Mouse (Mus musculus) embryonic facial prominence, embryonic 12.5 days (tissue): ENCODE results near the gene Casz1. TPM values are rescaled to one million over a fixed set of nuclear protein-coding genes. Genes with fewer than 3 reads are reported as not detected.

ENCODE experiments used
- ATAC-seq: fragments of 200-750 bp; cut with Nextera tagmentation; 2 replicates; pipeline ENCODE4 v1.8.0; 2017; ENCODE audit not compliant: insufficient number of reproducible peaks, insufficient read depth, low FRiP score, low TSS enrichment
- H3K27ac ChIP-seq: fragments of 300-500 bp; sonication (generic); 2 replicates; pipeline ENCODE4 v1.5.1; 2016; ENCODE audit warnings: mild to moderate bottlenecking
- H3K27me3 ChIP-seq: fragments of 300-500 bp; sonication (generic); 2 replicates; pipeline ENCODE4 v1.6.1; 2016; ENCODE audit warnings: mild to moderate bottlenecking, moderate library complexity
- H3K36me3 ChIP-seq: fragments of 300-500 bp; sonication (generic); 2 replicates; pipeline ENCODE4 v1.6.1; 2016; ENCODE audit warnings: mild to moderate bottlenecking
- H3K4me1 ChIP-seq: fragments of 300-500 bp; sonication (generic); 2 replicates; pipeline ENCODE4 v1.6.1; 2016
- H3K4me2 ChIP-seq: fragments of 300-500 bp; sonication (generic); replicated peaks from 2 replicates; pipeline ENCODE4 v1.6.1; 2016; ENCODE audit warnings: mild to moderate bottlenecking, moderate library complexity
- H3K4me3 ChIP-seq: fragments of 300-500 bp; sonication (generic); 2 replicates; pipeline ENCODE4 v1.5.1; 2016; ENCODE audit warnings: mild to moderate bottlenecking
- H3K9ac ChIP-seq: fragments of 300-500 bp; sonication (generic); 2 replicates; pipeline ENCODE4 v1.6.1; 2016; ENCODE audit warnings: mild to moderate bottlenecking, moderate library complexity
- H3K9me3 ChIP-seq: fragments of 300-500 bp; sonication (generic); 2 replicates; pipeline ENCODE4 v1.6.1; 2016; ENCODE audit warnings: mild to moderate bottlenecking, moderate library complexity
- WGBS: fragments of 180-500 bp; shearing (Covaris S2); methylation state at CpG from one replicate; pipeline ENCODE4 v1.1.7; 2016; 5-methylcytosine and 5-hydroxymethylcytosine counted together
- polyA plus RNA-seq: library from polyadenylated mRNA; unstranded; fragments of >200 nt; fragmentation: Nextera tagmentation; extraction: Ambion mirVana; gene quantifications from 2 replicates; pipeline ENCODE4 v1.2.1, GENCODE M21; 2016

The Casz1 gene
- polyA plus RNA-seq, 1 experiment from 2014 or later: 4.6 TPM

DNA sequence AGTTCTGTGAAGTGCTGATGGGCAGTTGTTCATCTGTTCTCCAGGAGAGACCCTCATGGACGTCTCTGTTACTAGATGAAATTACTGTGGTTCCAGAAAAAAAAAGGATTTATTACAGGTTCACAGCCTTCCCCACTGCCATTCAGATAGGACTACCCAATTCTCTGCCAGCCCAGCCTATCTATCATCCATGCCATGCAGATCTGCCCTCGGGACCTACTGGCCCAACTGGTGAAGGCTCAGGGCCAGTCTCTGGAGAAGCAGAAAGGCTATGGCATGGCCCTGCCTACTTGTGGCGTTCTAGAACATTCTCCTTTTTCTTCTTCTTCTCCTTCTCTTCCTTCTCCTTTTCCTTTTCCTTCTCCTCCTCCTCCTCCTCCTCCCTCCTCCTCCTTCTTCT is 75.4 kb downstream of the Casz1 start:
- H3K36me3 ChIP-seq: no peaks in the 10 kb centered on the region
- ATAC-seq: no peak
- no peak overlapping the region for H3K27ac ChIP-seq
- H3K4me3 ChIP-seq: no peak overlapping the region
- H3K9ac ChIP-seq: no peak overlapping the region
- peaks cover 15% of the 10 kb centered on the region for H3K4me1 ChIP-seq
- 83% methylated on average over 3 of the region's 3 CpGs for WGBS
- H3K4me2 ChIP-seq: no peak overlapping the region
- peaks cover 96% of the 10 kb centered on the region for H3K27me3 ChIP-seq
- H3K9me3 ChIP-seq: no peaks in the 10 kb centered on the region

DNA sequence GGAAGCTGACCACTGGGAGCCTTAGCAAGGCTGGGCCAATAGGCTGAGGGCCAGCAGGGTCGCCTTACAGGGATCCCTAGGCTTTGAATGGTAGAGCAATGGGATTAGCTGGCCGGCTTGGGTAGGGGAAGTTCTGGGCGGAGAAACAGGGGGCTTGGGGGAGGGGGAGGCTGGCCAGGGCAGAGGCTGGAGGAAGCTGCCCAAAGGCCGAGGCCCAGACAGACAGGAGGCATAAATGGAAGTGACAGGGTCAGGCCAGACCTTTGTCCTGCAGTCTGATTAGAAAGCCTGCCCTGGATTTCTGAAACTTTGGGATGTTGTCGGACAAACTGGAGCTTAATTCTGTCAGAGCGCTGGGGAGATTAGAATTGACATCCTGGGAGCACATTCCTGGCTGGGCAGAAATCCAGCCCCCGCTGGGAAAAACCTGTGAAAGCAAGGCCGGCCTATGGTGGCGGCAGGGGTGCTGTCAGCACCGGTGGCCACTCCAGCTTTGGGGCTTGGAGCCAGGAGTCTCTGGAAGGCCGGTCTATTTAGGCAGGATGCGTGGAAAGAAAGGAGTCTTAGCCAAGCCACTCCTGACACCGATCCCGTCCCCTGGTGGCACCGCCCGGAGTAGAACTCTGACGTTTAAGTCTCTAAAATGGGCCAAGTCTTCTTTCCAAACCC is 76.9 kb downstream of the Casz1 start:
- Histone ChIP-seq H3K4me2 (no peak overlapping the region), H3K9me3 (no peaks in the 10 kb centered on the region), H3K27me3 (peaks cover 97% of the 10 kb centered on the region), H3K36me3 (no peaks in the 10 kb centered on the region), H3K9ac (no peak overlapping the region), H3K4me1 (peaks cover 26% of the 10 kb centered on the region), H3K4me3 (no peak overlapping the region), H3K27ac (no peak overlapping the region)
- 18% methylated on average over 17 of the region's 17 CpGs for WGBS
- peak; percentile 50 for ATAC-seq

DNA sequence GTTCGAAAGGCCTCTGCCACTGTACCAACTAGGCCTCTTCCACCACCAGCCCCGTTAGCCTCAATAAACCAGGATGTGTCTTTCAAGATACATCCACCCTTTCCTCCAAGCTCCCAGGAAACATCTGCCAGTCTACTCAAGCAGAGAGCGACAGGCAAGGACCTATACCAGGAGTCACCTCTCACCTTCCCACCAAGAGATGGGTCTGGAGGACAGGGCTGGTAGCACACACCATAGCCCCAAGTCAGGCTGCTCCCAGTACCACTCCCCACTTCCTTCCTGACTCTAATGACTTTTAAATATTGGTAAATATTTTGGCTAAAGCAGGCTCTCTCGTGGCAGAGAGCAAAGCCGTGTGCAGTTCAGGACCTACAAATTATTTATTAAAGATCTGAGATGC is 77.6 kb downstream of the Casz1 start:
- Histone ChIP-seq H3K27me3 (peaks cover 95% of the 10 kb centered on the region), H3K9me3 (no peaks in the 10 kb centered on the region), H3K9ac (no peak overlapping the region), H3K4me3 (no peak overlapping the region), H3K4me1 (peaks cover 26% of the 10 kb centered on the region), H3K4me2 (no peak overlapping the region), H3K27ac (no peak overlapping the region), H3K36me3 (no peaks in the 10 kb centered on the region)
- WGBS: 63% methylated on average over 5 of the region's 5 CpGs
- no peak for ATAC-seq

DNA sequence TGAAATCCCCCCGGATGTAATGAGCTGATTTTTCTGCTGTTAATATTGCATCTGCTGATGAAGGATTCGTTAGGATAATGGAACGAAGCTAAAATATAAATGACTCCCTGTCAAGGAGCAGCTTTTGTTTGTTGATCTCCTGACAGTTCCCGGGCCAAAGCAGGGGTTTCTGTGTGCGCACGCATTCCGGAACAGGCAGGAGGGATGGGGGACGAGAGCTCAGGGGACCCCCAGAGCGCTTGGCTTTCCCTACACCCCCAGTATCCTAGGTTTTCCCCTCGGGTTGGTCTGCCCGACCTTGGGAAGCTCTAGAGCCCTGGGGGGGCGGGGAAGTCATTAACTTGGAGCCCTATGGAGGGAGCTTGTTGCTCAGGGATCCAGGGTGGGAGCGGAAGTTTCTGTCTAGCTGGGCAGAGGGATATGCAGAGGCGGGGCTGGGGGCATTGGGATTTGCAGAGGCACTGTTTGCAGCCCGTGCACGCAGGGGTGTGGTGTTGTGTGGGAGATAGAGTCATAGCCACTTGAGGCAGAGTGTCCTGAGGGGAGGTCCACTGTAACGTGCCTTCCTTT is 78.2 kb downstream of the Casz1 start:
- no peak for ATAC-seq
- Histone ChIP-seq H3K9me3 (no peaks in the 10 kb centered on the region), H3K9ac (no peak overlapping the region), H3K4me2 (peak overlapping the region; percentile 25), H3K27ac (no peak overlapping the region), H3K4me3 (no peak overlapping the region), H3K4me1 (peaks cover 26% of the 10 kb centered on the region), H3K36me3 (no peaks in the 10 kb centered on the region), H3K27me3 (peaks cover 95% of the 10 kb centered on the region)
- 18% methylated on average over 17 of the region's 17 CpGs for WGBS

DNA sequence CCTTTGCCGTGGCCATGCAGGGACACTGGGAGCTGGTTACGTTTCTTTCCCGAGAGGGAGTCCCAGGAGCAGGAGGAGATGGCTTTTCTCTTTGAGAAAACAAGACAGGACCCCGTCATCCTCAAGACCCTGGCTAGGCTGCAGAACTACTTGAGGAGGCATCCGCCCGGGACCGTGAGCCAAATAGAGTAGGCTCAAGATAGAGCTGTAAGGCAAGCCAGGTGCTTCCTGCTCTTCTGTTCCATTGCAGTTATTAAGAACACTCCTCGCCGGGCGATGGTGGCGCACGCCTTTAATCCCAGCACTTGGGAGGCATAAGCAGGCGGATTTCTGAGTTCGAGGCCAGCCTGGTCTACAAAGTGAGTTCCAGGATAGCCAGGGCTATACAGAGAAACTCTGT is 80.4 kb downstream of the Casz1 start:
- H3K4me2 ChIP-seq: no peak overlapping the region
- WGBS: 75% methylated on average over 14 of the region's 14 CpGs
- H3K27me3 ChIP-seq: peaks cover 95% of the 10 kb centered on the region
- no peak for ATAC-seq
- no peak overlapping the region for H3K9ac ChIP-seq
- H3K27ac ChIP-seq: no peak overlapping the region
- H3K4me1 ChIP-seq: peaks cover 26% of the 10 kb centered on the region
- no peaks in the 10 kb centered on the region for H3K36me3 ChIP-seq
- H3K9me3 ChIP-seq: no peaks in the 10 kb centered on the region
- no peak overlapping the region for H3K4me3 ChIP-seq

DNA sequence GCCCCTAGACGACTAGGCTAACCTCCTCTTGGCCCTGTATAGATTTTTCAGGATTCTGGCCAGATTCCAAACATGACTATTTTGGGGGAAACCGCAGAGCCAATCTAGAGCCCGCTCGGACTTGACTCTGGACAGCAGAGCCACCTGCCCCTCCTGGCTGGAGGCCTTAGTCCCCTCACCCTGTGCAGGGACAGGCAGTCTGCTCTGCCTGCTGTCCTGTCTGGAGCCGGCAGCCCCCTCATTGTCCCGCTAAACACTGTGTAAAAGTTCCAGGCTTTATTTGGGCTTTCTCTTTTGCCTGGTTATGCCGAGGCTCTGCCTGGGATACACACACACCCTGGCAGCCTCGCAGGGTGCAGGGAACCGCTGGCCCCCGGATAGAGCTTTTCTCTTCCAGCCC is 81.2 kb downstream of the Casz1 start:
- no peak overlapping the region for H3K27ac ChIP-seq
- H3K4me3 ChIP-seq: no peak overlapping the region
- no peaks in the 10 kb centered on the region for H3K36me3 ChIP-seq
- 39% methylated on average over 10 of the region's 10 CpGs for WGBS
- ATAC-seq: no peak
- peaks cover 26% of the 10 kb centered on the region for H3K4me1 ChIP-seq
- H3K9me3 ChIP-seq: no peaks in the 10 kb centered on the region
- peaks cover 95% of the 10 kb centered on the region for H3K27me3 ChIP-seq
- no peak overlapping the region for H3K9ac ChIP-seq
- no peak overlapping the region for H3K4me2 ChIP-seq

DNA sequence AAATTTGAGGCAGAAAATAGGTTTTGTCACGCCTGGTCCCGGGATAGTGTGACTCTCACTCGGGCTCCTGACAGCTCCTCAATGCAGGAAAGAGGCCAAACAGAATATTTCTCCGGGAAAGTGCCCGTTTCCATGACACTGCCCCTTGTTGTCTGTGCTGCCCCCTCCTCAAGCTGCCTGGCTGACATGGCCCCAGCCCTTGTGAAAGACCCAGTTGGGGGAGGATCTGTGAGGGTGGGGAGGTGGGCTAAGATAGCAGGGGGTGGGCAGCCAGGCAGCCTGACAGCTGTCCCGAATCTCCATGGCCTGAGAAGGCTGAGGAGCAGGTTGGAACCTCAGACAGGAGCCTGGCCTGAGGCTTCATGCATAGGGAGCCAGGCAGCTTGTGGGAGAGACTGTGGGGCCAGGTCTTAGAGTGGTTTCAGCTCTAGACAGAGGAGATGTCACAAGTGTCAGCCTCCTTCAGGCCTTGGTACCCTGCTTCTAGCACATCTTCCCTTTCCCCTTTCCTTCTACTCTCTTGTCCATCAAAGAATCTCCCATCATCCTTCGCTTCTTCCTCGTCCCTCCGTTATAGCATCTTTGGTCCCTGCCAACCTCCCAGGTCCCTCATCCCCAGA is 81.8 kb downstream of the Casz1 start:
- H3K4me1 ChIP-seq: peaks cover 22% of the 10 kb centered on the region
- H3K4me3 ChIP-seq: no peak overlapping the region
- peaks cover 94% of the 10 kb centered on the region for H3K27me3 ChIP-seq
- ATAC-seq: no peak
- H3K4me2 ChIP-seq: no peak overlapping the region
- no peak overlapping the region for H3K27ac ChIP-seq
- 34% methylated on average over 9 of the region's 9 CpGs for WGBS
- H3K36me3 ChIP-seq: no peaks in the 10 kb centered on the region
- H3K9ac ChIP-seq: no peak overlapping the region
- no peaks in the 10 kb centered on the region for H3K9me3 ChIP-seq

DNA sequence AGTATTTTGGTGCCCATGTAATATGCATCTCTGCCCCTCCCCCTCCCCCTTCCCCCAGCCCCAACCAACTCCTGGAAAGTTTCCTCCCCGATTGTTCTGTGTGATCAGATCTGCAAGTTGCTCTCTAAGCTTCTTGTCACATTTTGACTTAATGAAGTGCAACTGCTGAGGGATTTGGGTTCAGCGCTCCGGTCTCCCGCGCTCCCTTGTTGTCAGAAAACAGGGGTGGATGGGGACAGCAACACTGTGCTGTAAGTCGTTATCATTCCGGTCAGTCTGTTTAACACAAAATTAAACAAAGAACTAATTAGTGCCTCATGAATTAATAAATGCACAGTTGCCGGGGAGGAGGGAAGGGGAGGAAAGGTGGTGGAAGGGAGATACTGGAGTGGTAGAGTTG is 84.0 kb downstream of the Casz1 start:
- Histone ChIP-seq H3K27me3 (peaks cover 94% of the 10 kb centered on the region), H3K4me1 (peaks cover 22% of the 10 kb centered on the region), H3K36me3 (no peaks in the 10 kb centered on the region), H3K4me2 (no peak overlapping the region), H3K9ac (no peak overlapping the region), H3K4me3 (no peak overlapping the region), H3K27ac (no peak overlapping the region), H3K9me3 (no peaks in the 10 kb centered on the region)
- WGBS: 48% methylated on average over 8 of the region's 8 CpGs
- ATAC-seq: no peak

DNA sequence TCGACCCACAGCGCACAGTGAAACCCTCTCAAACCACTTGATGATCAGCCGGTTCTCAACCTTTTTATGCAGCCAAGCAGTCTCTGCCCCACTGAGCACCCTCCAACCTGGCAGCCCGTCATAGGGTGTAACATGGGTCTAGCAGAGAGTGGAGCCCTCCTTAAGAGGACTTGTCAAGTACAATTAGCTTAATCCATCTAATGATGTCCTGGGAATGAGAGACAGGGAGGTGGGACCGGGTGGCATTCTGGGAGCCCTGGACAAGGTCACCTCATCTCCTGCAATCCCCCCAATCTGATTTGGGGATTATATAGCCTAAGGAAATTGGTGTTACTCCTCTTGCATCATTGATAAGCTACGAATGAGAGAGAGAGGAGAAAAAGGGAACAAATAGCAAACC is 84.8 kb downstream of the Casz1 start:
- H3K27me3 ChIP-seq: peaks cover 94% of the 10 kb centered on the region
- H3K9me3 ChIP-seq: no peaks in the 10 kb centered on the region
- no peak for ATAC-seq
- H3K4me2 ChIP-seq: no peak overlapping the region
- no peak overlapping the region for H3K27ac ChIP-seq
- peaks cover 24% of the 10 kb centered on the region for H3K4me1 ChIP-seq
- WGBS: 76% methylated on average over 6 of the region's 6 CpGs
- H3K36me3 ChIP-seq: no peaks in the 10 kb centered on the region
- H3K4me3 ChIP-seq: no peak overlapping the region
- no peak overlapping the region for H3K9ac ChIP-seq

DNA sequence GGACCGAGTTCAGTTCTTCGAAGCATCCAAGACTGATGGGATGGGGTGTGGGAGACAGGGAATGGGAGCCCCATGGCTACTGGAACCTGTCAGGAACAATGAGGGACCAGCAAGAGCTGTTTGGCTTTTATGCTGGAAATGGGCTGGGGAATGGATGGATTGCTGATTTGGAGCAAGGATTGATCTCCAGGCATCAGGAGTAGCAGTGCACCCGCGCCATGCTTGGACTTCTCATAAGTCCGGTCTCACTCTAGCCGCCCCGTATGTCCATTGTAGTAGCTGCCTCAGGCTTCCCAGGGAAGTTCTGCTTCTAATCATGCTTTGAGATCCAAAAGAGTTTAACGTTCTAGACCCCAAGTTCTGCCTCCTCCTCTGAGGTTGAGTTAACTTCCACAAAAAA is 86.2 kb downstream of the Casz1 start:
- Histone ChIP-seq H3K4me3 (peak overlapping the region; percentile 27), H3K27ac (no peak overlapping the region), H3K9me3 (no peaks in the 10 kb centered on the region), H3K9ac (no peak overlapping the region), H3K4me2 (peak overlapping the region; percentile 58; the same call in 1 of the 2 replicates), H3K36me3 (no peaks in the 10 kb centered on the region), H3K27me3 (peaks cover 94% of the 10 kb centered on the region), H3K4me1 (peaks cover 20% of the 10 kb centered on the region)
- ATAC-seq: no peak
- 55% methylated on average over 8 of the region's 8 CpGs for WGBS

DNA sequence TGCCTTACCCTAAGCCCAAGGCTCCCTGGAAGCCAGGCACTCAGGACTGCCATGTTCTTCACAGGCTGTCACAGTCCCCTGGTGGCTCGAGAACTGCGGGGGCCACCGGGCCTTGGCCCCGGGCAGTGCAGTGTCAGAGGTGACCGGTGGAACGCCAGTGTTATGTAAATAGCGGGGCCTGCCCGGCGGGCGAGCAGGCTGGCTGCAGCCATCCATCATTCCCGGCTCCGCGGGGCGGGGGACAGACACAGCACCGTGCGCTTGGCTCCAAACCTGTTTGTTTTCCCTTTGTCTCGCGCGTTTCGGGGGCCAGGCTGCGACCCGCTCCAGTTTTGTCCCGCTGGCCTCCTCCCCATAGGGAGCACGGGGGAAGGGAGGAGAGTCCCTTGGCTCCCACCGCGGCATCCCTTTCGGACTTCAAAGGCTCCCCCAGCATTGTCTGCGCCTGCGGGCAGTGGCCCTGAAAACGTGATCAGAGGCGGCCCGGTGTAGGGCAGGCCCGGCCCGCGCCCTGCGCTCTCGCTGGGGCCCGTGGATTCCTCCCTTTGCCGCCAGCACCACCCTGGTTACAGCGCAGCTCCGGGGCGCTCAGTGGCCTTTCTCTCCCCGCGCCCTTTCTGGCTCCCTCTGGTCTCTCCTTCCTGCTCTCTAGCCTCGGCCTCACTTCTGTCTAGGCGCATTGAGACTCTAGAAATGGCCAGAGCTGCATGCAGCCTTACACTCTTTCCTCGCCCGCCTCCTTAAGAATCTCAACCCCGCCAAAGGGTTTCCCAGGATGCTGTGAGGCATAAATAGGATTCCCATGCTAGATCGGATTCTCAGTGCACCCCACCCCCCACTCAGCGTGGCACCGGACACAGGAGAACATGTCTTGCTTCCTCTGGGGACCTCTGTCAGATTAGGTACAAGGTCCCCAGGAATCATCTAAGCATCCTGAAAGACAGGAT is 86.9 kb downstream of the Casz1 start:
- Histone ChIP-seq H3K27me3 (peaks cover 95% of the 10 kb centered on the region), H3K27ac (peak overlapping the region; percentile 48; the same call in 1 of the 2 replicates), H3K36me3 (no peaks in the 10 kb centered on the region), H3K9ac (peak overlapping the region; percentile 45), H3K9me3 (no peaks in the 10 kb centered on the region), H3K4me1 (peaks cover 13% of the 10 kb centered on the region), H3K4me2 (peak overlapping the region; percentile 58), H3K4me3 (peak overlapping the region; percentile 27)
- no peak; the same call in 1 of the 2 replicates for ATAC-seq
- WGBS: 3% methylated on average over 52 of the region's 52 CpGs
